8 mouse cellular contexts compared by ENCODE assay signal in genomic region chr1:171110659-171111019, GRCm38 (mm10). TPM values are rescaled to one million over a fixed set of nuclear protein-coding genes. Genes with fewer than 3 reads are reported as not detected.
A peak's percentile ranks its signal among the peaks of the same experiment; 100 is the strongest.
DNase-seq lines count a peak whose midpoint lies in the region; ATAC-seq and TF ChIP-seq lines count a peak whose summit lies in the region.

No protein-coding gene starts in this region.

- no peak for TF ChIP-seq CTCF in spleen, adult 2 months (IDR thresholded peaks at IDR 0.05; ENCODE audit: extremely low read depth, insufficient read depth, insufficient read length, insufficient replicate concordance)
- TF ChIP-seq CTCF in stomach, postnatal 0 days (IDR thresholded peaks at IDR 0.05; ENCODE audit: low read depth) = no peak

- H3K9ac ChIP-seq in limb, embryonic 15.5 days = 0 out of 2 replicates have a peak overlapping the region, but pooled peaks have one; percentile 1
- H3K9ac ChIP-seq in stomach, postnatal 0 days (ENCODE audit: low read length) = peak overlapping the region; percentile 59

- peak overlapping the region; percentile 57 for H3K4me2 ChIP-seq in limb, embryonic 15.5 days
- H3K4me2 ChIP-seq in stomach, postnatal 0 days (replicated peaks; ENCODE audit: low read depth) = peak overlapping the region; percentile 44

- TF ChIP-seq POLR2A in spleen, adult 2 months (IDR thresholded peaks at IDR 0.05; ENCODE audit: low read depth, low read length) = no peak

- DNase-seq in cerebellum, postnatal 4 days (ENCODE audit: low spot score in 2 of 2) = no peak
- no peak for DNase-seq in spleen, adult 2 months (ENCODE audit: low read depth in 1 of 2, low spot score in 2 of 2)
- DNase-seq in spleen, postnatal 36 days (ENCODE audit: low spot score in 2 of 2) = no peak
- DNase-seq in stomach, postnatal 0 days (ENCODE audit: low spot score) = no peak
- DNase-seq in spleen, adult 12 weeks (ENCODE audit: low spot score) = no peak
- no peak for DNase-seq in left cerebral cortex, postnatal 25 days (ENCODE audit: low spot score in 2 of 2)

- H3K36me3 ChIP-seq in spleen, adult 2 months (ENCODE audit: control insufficient read depth, insufficient read depth, low read length) = no peaks in the 10 kb centered on the region
- H3K36me3 ChIP-seq in limb, embryonic 15.5 days = no peaks in the 10 kb centered on the region
- no peaks in the 10 kb centered on the region for H3K36me3 ChIP-seq in stomach, postnatal 0 days (ENCODE audit: control insufficient read depth, insufficient read depth, low read length)

- no peak overlapping the region for H3K27ac ChIP-seq in spleen, adult 2 months (ENCODE audit: insufficient read depth, low read length)
- peak overlapping the region; percentile 85 for H3K27ac ChIP-seq in limb, embryonic 15.5 days
- peak overlapping the region; percentile 71 for H3K27ac ChIP-seq in stomach, postnatal 0 days (replicated peaks)

- ATAC-seq in cerebellum, adult (ENCODE audit: insufficient number of reproducible peaks, low FRiP score, low TSS enrichment) = peak; percentile 33; the same call in 1 of the 2 replicates
- no peak for ATAC-seq in limb, embryonic 15.5 days (ENCODE audit: insufficient number of reproducible peaks, low FRiP score, low TSS enrichment, low read depth)
- ATAC-seq in stomach, postnatal 0 days (ENCODE audit: low FRiP score, low TSS enrichment) = peak; percentile 19; the same call in 1 of the 2 replicates

- H3K4me3 ChIP-seq in spleen, adult 2 months (ENCODE audit: extremely low read depth, insufficient read depth, insufficient read length) = peak overlapping the region; percentile 81; the same call in 1 of the 2 replicates
- peak overlapping the region; percentile 56 for H3K4me3 ChIP-seq in limb, embryonic 15.5 days
- peak overlapping the region; percentile 66 for H3K4me3 ChIP-seq in stomach, postnatal 0 days (ENCODE audit: low read depth, low read length)

- TF ChIP-seq EP300 in stomach, postnatal 0 days (optimal IDR thresholded peaks at IDR 0.05) = no peak

- 45% methylated on average over 15 of the region's 15 CpGs for WGBS in spleen, adult 2 months
- whole genome bisulfite sequencing in limb, embryonic 15.5 days = 12% methylated on average over 15 of the region's 15 CpGs
- WGBS in stomach, postnatal 0 days = 15% methylated on average over 15 of the region's 15 CpGs

- peaks cover 6% of the 10 kb centered on the region; the same call in 1 of the 2 replicates for H3K4me1 ChIP-seq in spleen, adult 2 months (ENCODE audit: control insufficient read depth, insufficient read depth, insufficient read length)
- peaks cover 19% of the 10 kb centered on the region for H3K4me1 ChIP-seq in limb, embryonic 15.5 days
- 0 out of 2 replicates have a peak, but pooled peaks cover 5% of the 10 kb centered on the region for H3K4me1 ChIP-seq in stomach, postnatal 0 days (replicated peaks; ENCODE audit: control insufficient read depth, insufficient read depth)

- no peaks in the 10 kb centered on the region for H3K9me3 ChIP-seq in limb, embryonic 15.5 days
- no peaks in the 10 kb centered on the region for H3K9me3 ChIP-seq in stomach, postnatal 0 days (ENCODE audit: control insufficient read depth, low read length)

- H3K27me3 ChIP-seq in spleen, adult 2 months (ENCODE audit: control insufficient read depth, insufficient read depth, low read length) = no peaks in the 10 kb centered on the region
- H3K27me3 ChIP-seq in limb, embryonic 15.5 days = no peaks in the 10 kb centered on the region
- H3K27me3 ChIP-seq in stomach, postnatal 0 days (ENCODE audit: control insufficient read depth, insufficient read depth, low read length) = no peaks in the 10 kb centered on the region

- intact Hi-C loops in left cerebral cortex, postnatal 25 days (cut with DNase I) = loop anchor here (2.0 to 5.0 kb wide), 4 partner anchors 72 to 252 kb away; partner anchors contain the start of gene Klhdc9

RNA-seq across cellular contexts. Expression of gene Cfap126, which starts 3.1 kb away (rescaled TPM):
- 2.4 and 3.4 TPM in 2 replicates for polyA plus RNA-seq in spleen, adult 2 months (2012; rRNA removed)
- 1.1 and 2.2 TPM in 2 replicates for polyA plus RNA-seq in limb, embryonic 15.5 days (2015; fragmentation: Nextera tagmentation; extraction: Ambion mirVana)
- 3.7 and 4.0 TPM in 2 replicates for polyA plus RNA-seq in stomach, postnatal 0 days (2015; fragmentation: Nextera tagmentation; extraction: Ambion mirVana)
- under 1 TPM; 0.34 to 0.43 TPM for total RNA-seq in left cerebral cortex, postnatal 25 days (2021)

RNA-seq across cellular contexts. Expression of gene Sdhc, which starts 39.8 kb away (rescaled TPM):
- polyA plus RNA-seq in spleen, adult 2 months (2012; rRNA removed) = 65.7 and 67.8 TPM in 2 replicates
- 235 and 256 TPM in 2 replicates for polyA plus RNA-seq in limb, embryonic 15.5 days (2015; fragmentation: Nextera tagmentation; extraction: Ambion mirVana)
- 238 and 277 TPM in 2 replicates for polyA plus RNA-seq in stomach, postnatal 0 days (2015; fragmentation: Nextera tagmentation; extraction: Ambion mirVana)
- total RNA-seq in left cerebral cortex, postnatal 25 days (2021) = 100 to 1,000 TPM; 199 to 205 TPM

RNA-seq across cellular contexts. Expression of gene Mpz, which starts 39.9 kb away (rescaled TPM):
- polyA plus RNA-seq in spleen, adult 2 months (2012; rRNA removed) = 0.47 and 1.1 TPM in 2 replicates
- polyA plus RNA-seq in limb, embryonic 15.5 days (2015; fragmentation: Nextera tagmentation; extraction: Ambion mirVana) = 6.8 and 9.3 TPM in 2 replicates
- polyA plus RNA-seq in stomach, postnatal 0 days (2015; fragmentation: Nextera tagmentation; extraction: Ambion mirVana) = 1.5 and 2.7 TPM in 2 replicates
- not detected for total RNA-seq in left cerebral cortex, postnatal 25 days (2021)

RNA-seq across cellular contexts. Expression of gene Fcgr3, which starts 45.9 kb away (rescaled TPM):
- polyA plus RNA-seq in spleen, adult 2 months (2012; rRNA removed) = 20.6 and 24.5 TPM in 2 replicates
- 25.9 and 32.2 TPM in 2 replicates for polyA plus RNA-seq in limb, embryonic 15.5 days (2015; fragmentation: Nextera tagmentation; extraction: Ambion mirVana)
- 17.9 and 21.0 TPM in 2 replicates for polyA plus RNA-seq in stomach, postnatal 0 days (2015; fragmentation: Nextera tagmentation; extraction: Ambion mirVana)
- 10 to 100 TPM; 13.8 TPM for total RNA-seq in left cerebral cortex, postnatal 25 days (2021)
